Mouse (Mus musculus) layer of hippocampus, adult 8-10 months (tissue): ENCODE measurements around the gene Tmem259. TPM values are rescaled to one million over a fixed set of nuclear protein-coding genes. Genes with fewer than 3 reads are reported as not detected.
A peak's percentile ranks its signal among the peaks of the same experiment; 100 is the strongest.

Experiments
- DNase-seq, 2 experiments: peaks; one replicate each; pipeline ENCODE4 v3.0.0; 2022; ENCODE audit warnings: low spot score in 2 of 2
- total RNA-seq, 4 experiments: library from RNA; stranded (reverse); gene quantifications; 2 replicates each; pipeline ENCODE4 v1.2.4; 2022

Tmem259 gene
- total RNA-seq, 4 experiments from 2014 or later = 111 to 119 (median 116) TPM

GRCm38 (mm10) chr10:79987771-79988505 is 3.8 kb upstream of the Tmem259 start:
- no peak for DNase-seq

- peak; percentile 56 to 88 for DNase-seq
Observed at GRCm38 (mm10) chr10:79986963-79987362, 2.8 kb upstream of the Tmem259 start.

- DNase-seq = no peak
Observed at GRCm38 (mm10) chr10:79986232-79986878, 2.2 kb upstream of the Tmem259 start.

- DNase-seq = peak; percentile 69 to 70
Observed at GRCm38 (mm10) chr10:79985334-79986231, 1.5 kb upstream of the Tmem259 start.

- DNase-seq = peak; percentile 97 to 98
Observed at GRCm38 (mm10) chr10:79984871-79985270, 741 bp upstream of the Tmem259 start.

- peak; percentile 65 to 67 for DNase-seq
Observed at GRCm38 (mm10) chr10:79983670-79984069, 460 bp downstream of the Tmem259 start.

- DNase-seq = no peak
Observed at GRCm38 (mm10) chr10:79983205-79983604, 925 bp downstream of the Tmem259 start.

GRCm38 (mm10) chr10:79979401-79980155 is 4.6 kb downstream of the Tmem259 start:
- DNase-seq = no peak

GRCm38 (mm10) chr10:79978061-79978460 is 6.1 kb downstream of the Tmem259 start:
- no peak for DNase-seq

GRCm38 (mm10) chr10:79977324-79977723 is 6.8 kb downstream of the Tmem259 start:
- DNase-seq = no peak

GRCm38 (mm10) chr10:79976722-79977107 is 7.4 kb downstream of the Tmem259 start:
- DNase-seq = no peak

GRCm38 (mm10) chr10:79976071-79976721 is 7.9 kb downstream of the Tmem259 start:
- no peak for DNase-seq

GRCm38 (mm10) chr10:79974668-79975067 is 9.5 kb downstream of the Tmem259 start:
- no peak for DNase-seq

- no peak for DNase-seq
Observed at GRCm38 (mm10) chr10:79974087-79974486, 10.0 kb downstream of the Tmem259 start.

GRCm38 (mm10) chr10:79972831-79973230 is 11.3 kb downstream of the Tmem259 start:
- no peak for DNase-seq

GRCm38 (mm10) chr10:79971183-79971497 is 13.0 kb downstream of the Tmem259 start:
- DNase-seq = no peak

- no peak for DNase-seq
Observed at GRCm38 (mm10) chr10:79970415-79971182, 13.5 kb downstream of the Tmem259 start, which contains the start of gene Grin3b. Grin3b (plus strand) TSS chr10:79970715.

- DNase-seq = no peak
Observed at GRCm38 (mm10) chr10:79969124-79969568, 15.0 kb downstream of the Tmem259 start.

GRCm38 (mm10) chr10:79968181-79968580 is 15.9 kb downstream of the Tmem259 start:
- DNase-seq = no peak

- DNase-seq = no peak
Observed at GRCm38 (mm10) chr10:79966886-79967400, 17.2 kb downstream of the Tmem259 start.
